Mouse (Mus musculus) c-Kit-negative CD71-positive TER-119-positive erythroid progenitor cells, embryonic 14.5 days (primary cell): ENCODE results near the gene Six2.
"Not testable (repeated sequence)": the region's sequence is repeated elsewhere in the genome, so short reads cannot be mapped to it uniquely, and the experiment has no call there.

Experiments used
- DNase-seq: peaks from one replicate; pipeline ENCODE4 v3.0.0-alpha.2; 2013; ENCODE audit warnings: low read depth, low spot score

Six2 gene

GRCm38 (mm10) chr17:85690323-85690968 lies 2.4 kb upstream of the Six2 start:
- DNase-seq = no peak

DNA sequence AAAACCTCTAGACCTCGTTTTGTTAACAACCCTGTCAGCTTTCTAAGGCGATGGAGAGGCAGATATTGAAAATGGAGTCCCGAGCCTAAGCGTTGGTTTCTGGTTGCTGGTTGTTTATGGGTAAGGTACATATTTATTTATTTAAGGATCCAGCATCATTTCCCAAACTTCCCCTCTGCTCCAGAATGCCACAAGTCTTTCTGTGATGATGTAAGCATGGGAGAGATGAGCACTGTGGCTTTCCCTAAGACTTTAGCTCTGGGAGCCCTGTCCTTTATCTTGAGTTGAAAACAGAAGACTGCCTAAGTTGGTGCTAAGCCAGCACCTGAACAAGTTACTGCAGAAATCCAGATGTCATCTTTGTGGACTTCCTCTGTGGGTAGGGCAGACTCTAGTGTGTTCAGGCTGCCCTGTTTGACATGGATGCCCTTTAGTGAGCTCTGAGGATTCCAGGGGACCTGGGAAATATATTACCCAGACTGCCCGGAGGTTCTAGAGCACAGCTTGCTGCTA lies 1.8 kb upstream of the Six2 start:
- DNase-seq = no peak

- no peak for DNase-seq
Observed at GRCm38 (mm10) chr17:85688911-85689806, 1.1 kb upstream of the Six2 start.

- DNase-seq = no peak
Observed at GRCm38 (mm10) chr17:85687421-85688235, 446 bp downstream of the Six2 start.

DNA sequence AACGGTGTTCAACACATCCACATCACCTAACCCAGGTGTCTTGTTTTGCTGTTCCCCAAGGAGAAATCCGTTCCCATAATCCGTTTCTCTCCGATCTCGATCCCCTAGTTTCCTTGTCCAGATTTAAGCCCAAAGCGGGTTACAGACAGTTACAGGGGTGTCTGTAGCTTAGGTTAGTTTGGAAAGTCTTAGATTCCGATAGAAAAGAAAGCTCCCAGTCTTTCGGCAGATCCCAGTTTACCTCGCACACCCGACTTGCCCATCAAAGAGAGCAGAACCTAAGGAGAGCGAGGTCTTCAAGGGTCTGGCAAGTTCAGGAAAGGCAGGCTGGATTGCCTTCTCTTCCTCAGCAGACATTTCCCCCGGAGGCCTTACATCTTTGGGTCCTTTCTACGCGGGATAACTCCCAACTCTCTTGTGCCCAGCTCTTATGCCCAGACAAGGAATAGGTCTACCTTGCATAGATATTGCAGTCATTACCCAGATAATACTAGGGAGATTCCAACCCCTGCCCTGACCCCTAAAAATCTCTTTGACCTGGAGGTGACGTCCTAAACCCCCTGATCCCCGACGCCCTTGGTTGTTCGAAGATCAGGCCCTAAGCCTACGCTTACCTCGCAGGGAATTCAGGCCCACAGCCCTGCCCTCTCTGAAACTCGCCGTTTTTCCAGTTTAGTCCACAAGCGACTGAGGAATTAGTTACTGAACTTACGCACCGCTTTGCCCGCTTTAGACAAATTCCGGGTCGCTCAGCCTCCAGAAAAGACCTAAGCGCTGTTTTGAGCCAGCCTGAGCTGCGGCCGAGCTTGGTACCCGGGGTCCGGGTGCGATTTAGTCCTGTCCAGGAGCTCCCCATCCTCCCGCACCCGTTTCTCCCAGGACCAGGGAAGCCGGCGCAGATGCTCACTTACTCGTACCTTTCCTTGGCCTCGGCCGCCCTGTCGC lies 1.3 kb downstream of the Six2 start:
- no peak for DNase-seq

DNA sequence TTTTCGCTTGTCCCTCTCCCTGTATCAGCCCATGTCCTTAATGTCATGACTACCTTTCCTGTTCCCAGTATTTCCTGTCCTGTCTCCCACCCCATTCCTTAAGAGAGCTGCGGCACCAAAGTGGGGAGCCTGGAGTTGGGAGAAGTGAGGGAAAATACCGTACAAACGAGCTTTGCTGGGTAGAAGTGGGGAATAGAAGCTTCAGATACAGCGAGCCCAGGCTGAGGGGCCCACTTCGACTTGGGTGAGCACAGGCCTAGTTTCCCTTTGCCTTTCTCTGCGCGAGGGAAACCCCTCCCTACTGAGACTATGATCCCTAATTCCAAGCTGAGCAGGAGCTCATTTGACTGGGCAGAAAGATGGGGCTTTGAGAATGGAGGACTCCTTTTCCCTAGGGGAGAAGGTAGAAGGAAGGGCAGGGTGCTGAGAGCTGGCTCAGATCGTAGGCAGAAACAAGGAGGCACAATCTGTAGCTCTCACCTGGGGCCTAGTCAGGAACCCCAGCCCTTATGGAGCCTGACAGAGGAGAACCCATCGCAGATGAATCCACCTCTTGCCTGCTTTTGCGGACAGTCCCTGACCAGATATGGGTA lies 2.3 kb downstream of the Six2 start:
- DNase-seq = no peak

DNA sequence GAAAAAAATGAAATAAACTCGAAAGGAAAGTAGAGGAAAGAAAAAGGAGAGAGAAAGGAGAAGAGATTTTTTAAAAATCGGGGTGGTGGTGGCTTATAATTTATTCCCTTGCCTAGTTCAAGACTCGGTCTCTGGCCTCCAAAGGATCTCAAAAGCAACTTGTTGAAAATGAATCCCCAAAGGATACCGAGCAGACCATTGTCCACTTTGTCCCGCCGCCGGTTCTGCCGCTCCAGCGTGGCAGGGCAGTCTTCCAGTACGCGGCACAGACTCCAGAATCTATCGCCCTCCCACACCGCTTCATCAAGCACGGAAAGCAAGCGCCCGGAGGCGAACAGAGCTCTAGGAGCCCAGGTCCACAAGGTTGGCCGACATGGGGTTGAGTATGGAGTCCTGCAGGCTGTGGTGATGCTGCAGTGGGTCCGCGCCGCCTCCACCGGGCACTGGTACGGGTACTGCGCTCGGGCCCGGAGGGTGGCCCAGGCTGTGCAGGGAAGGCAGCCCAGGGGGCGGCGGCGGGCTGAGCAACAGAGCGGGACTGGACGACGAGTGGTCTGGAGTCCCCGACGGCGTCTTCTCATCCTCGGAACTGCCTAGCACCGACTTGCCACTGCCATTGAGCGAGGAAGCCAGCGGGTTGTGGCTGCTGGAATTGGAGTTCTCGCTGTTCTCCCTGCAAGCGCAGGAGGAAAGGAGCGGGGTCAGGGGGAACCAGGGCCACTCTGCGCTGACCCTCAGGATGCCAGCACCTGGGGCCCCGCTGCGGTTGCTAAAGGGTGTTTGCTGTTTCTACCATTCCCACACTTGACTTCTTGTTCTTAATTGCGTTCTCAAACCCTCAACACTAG lies 3.0 kb downstream of the Six2 start:
- DNase-seq = no peak

GRCm38 (mm10) chr17:85684436-85684835 lies 3.6 kb downstream of the Six2 start:
- DNase-seq = not testable (repeated sequence)

GRCm38 (mm10) chr17:85683984-85684307 lies 4.1 kb downstream of the Six2 start:
- DNase-seq = no peak

DNA sequence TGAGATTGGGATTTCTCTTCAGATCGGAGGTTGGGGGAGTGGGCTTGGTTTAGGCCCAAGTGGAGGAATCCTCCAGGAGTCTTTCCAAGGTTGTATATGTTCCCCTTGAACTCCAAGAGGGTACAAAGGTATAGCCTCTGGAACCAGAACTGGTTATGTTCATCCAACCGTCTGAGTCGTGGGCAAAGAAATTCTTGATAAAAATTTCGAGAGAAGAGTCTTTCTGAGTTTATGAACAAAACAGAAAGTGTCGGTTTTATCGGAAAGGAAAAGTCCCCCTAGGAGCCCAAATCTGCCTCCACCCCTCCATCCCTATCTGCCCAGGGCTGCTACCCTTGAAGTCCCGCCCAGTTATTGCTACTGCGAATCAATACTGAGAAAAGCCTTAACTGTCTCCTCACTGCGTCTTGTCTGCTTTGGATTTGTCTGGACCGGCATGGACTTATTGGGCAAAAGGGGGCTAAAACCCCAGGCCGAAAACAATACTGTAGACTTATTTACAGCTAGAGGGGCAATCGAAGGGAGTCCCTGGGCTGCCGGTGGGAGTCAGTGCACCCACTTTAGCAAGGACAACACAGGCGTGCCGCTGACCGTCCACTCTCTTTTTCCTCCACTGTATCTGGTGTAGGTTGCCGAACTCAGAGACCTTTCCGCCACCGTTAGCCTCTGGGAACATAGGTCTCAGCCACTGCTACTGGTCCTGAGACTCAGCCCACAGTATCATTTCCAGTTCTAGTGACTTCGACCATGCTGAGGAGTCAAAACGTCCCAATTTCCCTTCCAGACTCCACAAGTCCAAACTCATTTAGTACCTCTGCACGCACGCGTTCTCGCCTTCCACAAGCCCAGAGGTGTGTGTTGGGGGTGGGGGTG lies 4.7 kb downstream of the Six2 start:
- no peak for DNase-seq

- no peak for DNase-seq
Observed at GRCm38 (mm10) chr17:85682181-85682710, 5.8 kb downstream of the Six2 start.

DNA sequence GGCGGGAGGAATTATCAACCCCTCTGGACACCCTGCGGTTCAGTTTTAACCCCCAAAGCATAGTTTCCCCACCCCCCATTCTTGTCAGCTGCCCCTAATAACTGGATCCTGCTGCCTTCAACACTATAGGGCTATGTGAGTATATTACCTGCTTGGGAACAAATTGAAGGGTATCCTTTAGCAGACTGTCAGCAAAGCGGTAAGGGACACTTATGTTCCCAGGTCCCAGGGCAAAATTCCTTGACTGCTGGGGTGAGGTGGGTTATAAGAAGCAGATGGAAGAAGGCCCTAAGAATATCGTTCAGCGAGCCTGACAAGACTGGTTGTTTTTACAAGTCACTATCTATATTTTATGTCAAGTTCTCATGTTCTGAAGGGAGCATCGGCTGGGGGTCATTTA lies 6.3 kb downstream of the Six2 start:
- no peak for DNase-seq

DNA sequence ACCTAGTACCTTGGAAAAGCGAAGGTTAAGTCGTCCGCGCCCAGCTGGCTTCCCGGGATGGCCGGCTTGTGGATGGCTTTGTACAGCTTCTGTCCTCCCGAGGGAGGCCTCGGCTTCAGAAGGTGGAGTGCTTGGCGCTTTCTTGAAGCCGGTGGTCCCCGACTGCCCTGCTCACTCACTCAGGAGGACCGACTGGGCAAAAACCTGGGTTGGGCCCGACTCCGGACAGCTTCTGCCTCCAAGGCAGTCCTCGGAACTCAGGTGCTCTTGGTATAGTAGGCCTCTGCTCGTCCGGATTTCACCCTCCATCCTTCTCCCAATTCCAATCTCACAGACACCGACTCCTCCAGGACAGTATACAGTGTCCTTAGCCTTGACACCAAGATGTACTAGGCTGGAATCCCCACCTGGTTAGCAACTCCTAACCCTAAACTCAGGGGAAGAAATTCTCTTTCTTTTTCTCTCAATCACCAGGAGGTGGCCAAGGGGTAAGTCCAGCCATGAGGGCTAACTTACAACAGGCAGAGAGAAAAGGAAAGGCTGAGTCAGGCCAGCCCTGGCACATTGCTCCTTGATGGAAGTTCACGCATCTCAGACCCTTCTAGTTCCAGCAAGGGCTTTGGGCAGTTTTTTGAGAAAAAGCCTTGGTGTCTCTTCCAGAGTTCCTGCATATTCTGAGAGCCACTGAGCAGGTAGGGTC lies 7.1 kb downstream of the Six2 start:
- no peak for DNase-seq

GRCm38 (mm10) chr17:85680116-85680850 lies 7.8 kb downstream of the Six2 start:
- DNase-seq = no peak

DNA sequence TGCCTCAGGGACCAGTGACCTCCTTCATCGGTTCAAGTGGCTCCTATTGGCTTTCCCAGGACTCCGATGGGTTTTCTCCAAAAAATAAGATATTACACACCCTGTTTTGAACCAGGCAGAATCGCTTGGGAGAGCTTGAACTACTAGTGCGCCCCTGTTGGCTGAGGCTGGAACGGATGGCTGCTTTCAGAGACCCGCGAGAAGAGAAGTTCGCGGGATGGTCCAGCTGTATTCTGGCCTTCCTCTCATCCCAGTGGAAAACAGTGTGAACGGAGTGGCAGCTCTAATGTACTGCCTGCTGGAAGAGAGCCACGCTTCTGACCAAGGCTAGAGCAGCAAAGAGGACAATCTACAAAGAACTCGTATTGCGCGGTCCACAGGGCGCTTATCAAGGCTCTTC lies 8.4 kb downstream of the Six2 start:
- no peak for DNase-seq

- DNase-seq = no peak
Observed at GRCm38 (mm10) chr17:85664618-85665320, 23.3 kb downstream of the Six2 start.
